Comparison of ENCODE assay signal across 8 mouse cellular contexts in genomic region chr19:24308305-24308705, GRCm38 (mm10). TPM values are rescaled to one million over a fixed set of nuclear protein-coding genes. Genes with fewer than 3 reads are reported as not detected.
DNase-seq lines count a peak whose midpoint lies in the region; ATAC-seq lines count a peak whose summit lies in the region.

No protein-coding gene starts in this region.

- peak; percentile 66 to 85 for DNase-seq in adrenal gland, adult (ENCODE audit: inconsistent age in 2 of 2, low spot score in 1 of 2)
- no peak for DNase-seq in adrenal gland, postnatal 4 days (ENCODE audit: low spot score in 2 of 2)
- DNase-seq in heart, postnatal 14 days: peak; percentile 52 to 65
- peak; percentile 45 to 49 for DNase-seq in layer of hippocampus, adult 8-10 months (ENCODE audit: low spot score in 2 of 2)
- peak; percentile 65 for DNase-seq in mesoderm, embryonic 11.5 days (ENCODE audit: low read depth, low spot score)
- no peak for DNase-seq in urinary bladder, postnatal 4 days (ENCODE audit: low spot score in 2 of 2)

- no peak overlapping the region for H3K4me3 ChIP-seq in forebrain, embryonic 13.5 days
- no peak overlapping the region for H3K4me3 ChIP-seq in stomach, embryonic 16.5 days (replicated peaks; ENCODE audit: low read length)

- no peaks in the 10 kb centered on the region for H3K36me3 ChIP-seq in forebrain, embryonic 13.5 days (ENCODE audit: poor library complexity, severe bottlenecking)
- H3K36me3 ChIP-seq in stomach, embryonic 16.5 days (ENCODE audit: control insufficient read depth, insufficient read depth, low read length): no peaks in the 10 kb centered on the region

- H3K9me3 ChIP-seq in forebrain, embryonic 13.5 days (replicated peaks): no peaks in the 10 kb centered on the region
- no peaks in the 10 kb centered on the region for H3K9me3 ChIP-seq in stomach, embryonic 16.5 days (replicated peaks; ENCODE audit: control insufficient read depth, low read length)

- H3K27ac ChIP-seq in forebrain, embryonic 13.5 days: peak overlapping the region; percentile 65
- peak overlapping the region; percentile 52 for H3K27ac ChIP-seq in stomach, embryonic 16.5 days (ENCODE audit: low read length)

- H3K9ac ChIP-seq in forebrain, embryonic 13.5 days: peak overlapping the region; percentile 30; the same call in 1 of the 2 replicates
- 0 out of 2 replicates have a peak overlapping the region, but pooled peaks have one; percentile 20 for H3K9ac ChIP-seq in stomach, embryonic 16.5 days (ENCODE audit: low read length)

- 0 out of 2 replicates have a peak, but pooled peaks have one; percentile 28 for ATAC-seq in forebrain, embryonic 13.5 days
- ATAC-seq in stomach, embryonic 16.5 days (ENCODE audit: insufficient read depth, low FRiP score): no peak; the same call in 1 of the 2 replicates

- H3K4me1 ChIP-seq in forebrain, embryonic 13.5 days: peaks cover 25% of the 10 kb centered on the region
- H3K4me1 ChIP-seq in stomach, embryonic 16.5 days (ENCODE audit: control insufficient read depth, insufficient read depth, low read length): 0 out of 2 replicates have a peak, but pooled peaks cover 5% of the 10 kb centered on the region

- 0 out of 2 replicates have a peak, but pooled peaks cover 4% of the 10 kb centered on the region for H3K27me3 ChIP-seq in forebrain, embryonic 13.5 days
- H3K27me3 ChIP-seq in stomach, embryonic 16.5 days (ENCODE audit: control insufficient read depth, insufficient read depth, low read length): no peaks in the 10 kb centered on the region

- WGBS in forebrain, embryonic 13.5 days: 11% methylated on average over 5 of the region's 5 CpGs
- 22% methylated on average over 5 of the region's 5 CpGs for WGBS in stomach, embryonic 16.5 days

- intact Hi-C loops in heart, postnatal 14 days (cut with DNase I): loop anchor here (5.0 kb wide), 1 partner anchor 144 kb away; no protein-coding TSS in a partner anchor

- no peak overlapping the region for H3K4me2 ChIP-seq in forebrain, embryonic 13.5 days
- no peak overlapping the region for H3K4me2 ChIP-seq in stomach, embryonic 16.5 days (ENCODE audit: low read depth, low read length)

RNA-seq across cellular contexts. Expression of gene Fxn, which starts 27.9 kb away (rescaled TPM):
- total RNA-seq in adrenal gland, postnatal 4 days (2021): 10 to 100 TPM; 24.3 to 24.4 TPM
- 55.4 and 56.7 TPM in 2 replicates for polyA plus RNA-seq in forebrain, embryonic 13.5 days (2015; fragmentation: Nextera tagmentation; extraction: Ambion mirVana)
- 10 to 100 TPM; 22.4 to 26.0 TPM for total RNA-seq in heart, postnatal 14 days (2021)
- 1 to 10 TPM; 7.4 to 9.5 (median 8.6) TPM for total RNA-seq in layer of hippocampus, adult 8-10 months (2022)
- 32.5 and 40.2 TPM in 2 replicates for polyA plus RNA-seq in stomach, embryonic 16.5 days (2015; fragmentation: Nextera tagmentation; extraction: Ambion mirVana)

Comparison
In these comparisons a context has a peak if more than half of its experiments do, and no peak if none do; other contexts are left out.
1. DNase-seq: peak in adrenal gland, adult (2 of 2), heart, postnatal 14 days (2 of 2), layer of hippocampus, adult 8-10 months (2 of 2) and mesoderm, embryonic 11.5 days (single experiment); none in adrenal gland, postnatal 4 days (0 of 2) and urinary bladder, postnatal 4 days (0 of 2).